Mouse (Mus musculus) macrophage (primary cell): ENCODE results near the gene Tmem151b. TPM values are rescaled to one million over a fixed set of nuclear protein-coding genes. Genes with fewer than 3 reads are reported as not detected.

Experiments used
- H3K27ac ChIP-seq: fragments of 350-480 bp; formaldehyde crosslinking; 2 replicates; pipeline ENCODE4 v1.9.0; 2021
- H3K36me3 ChIP-seq: fragments of 350-480 bp; formaldehyde crosslinking; 2 replicates; pipeline ENCODE4 v1.9.0; 2021; ENCODE audit errors: inconsistent target
- H3K4me3 ChIP-seq: fragments of 350-480 bp; formaldehyde crosslinking; 2 replicates; pipeline ENCODE4 v1.9.0; 2021; ENCODE audit errors: inconsistent target
- H3K79me2 ChIP-seq: fragments of 350-480 bp; formaldehyde crosslinking; 2 replicates; pipeline ENCODE4 v1.9.0; 2021; ENCODE audit errors: inconsistent target
- WGBS: methylation state at CpG from one replicate; pipeline ENCODE4 v1.1.7; 2026; ENCODE audit warnings: inconsistent platforms; ENCODE audit not compliant: missing documents; 5-methylcytosine and 5-hydroxymethylcytosine counted together
- polyA plus RNA-seq: library from polyadenylated mRNA; stranded (reverse); fragments of 250-400 nt; gene quantifications from 3 replicates; pipeline ENCODE4 v1.2.4, GENCODE M21; 2018; ENCODE audit warnings: inconsistent platforms

Tmem151b gene
- polyA plus RNA-seq, 1 experiment from 2014 or later: 0.03 TPM

GRCm38 (mm10) chr17:45589844-45590243 is 40.4 kb upstream of the Tmem151b start:
- H3K4me3 ChIP-seq: no peak overlapping the region
- no peak overlapping the region for H3K27ac ChIP-seq
- peaks cover 22% of the 10 kb centered on the region for H3K36me3 ChIP-seq
- peaks cover 22% of the 10 kb centered on the region; the same call in 1 of the 2 replicates for H3K79me2 ChIP-seq
- 97% methylated on average over 8 of the region's 8 CpGs for WGBS

DNA sequence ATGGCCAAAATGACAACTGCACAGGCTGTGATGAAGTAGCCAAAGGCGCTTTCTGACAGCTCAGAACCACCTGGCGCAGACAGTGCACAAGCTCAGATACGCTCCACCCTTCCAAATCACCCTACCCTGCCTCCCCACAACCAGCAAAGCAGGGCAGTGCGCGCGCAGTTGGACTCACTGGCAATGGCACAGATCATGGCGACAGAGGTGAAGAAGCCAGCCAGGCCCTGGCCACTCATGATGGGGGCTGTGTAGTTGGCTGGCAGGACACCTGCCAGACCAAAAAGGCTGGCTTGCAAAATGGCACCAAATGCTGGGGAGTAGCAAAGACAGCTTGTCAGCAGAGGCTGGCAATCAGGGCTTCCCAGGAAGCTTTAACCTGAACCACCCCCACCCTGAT is 39.8 kb upstream of the Tmem151b start:
- Histone ChIP-seq H3K27ac (no peak overlapping the region), H3K4me3 (no peak overlapping the region), H3K36me3 (peaks cover 22% of the 10 kb centered on the region), H3K79me2 (peaks cover 19% of the 10 kb centered on the region; the same call in 1 of the 2 replicates)
- WGBS: 95% methylated on average over 7 of the region's 7 CpGs

DNA sequence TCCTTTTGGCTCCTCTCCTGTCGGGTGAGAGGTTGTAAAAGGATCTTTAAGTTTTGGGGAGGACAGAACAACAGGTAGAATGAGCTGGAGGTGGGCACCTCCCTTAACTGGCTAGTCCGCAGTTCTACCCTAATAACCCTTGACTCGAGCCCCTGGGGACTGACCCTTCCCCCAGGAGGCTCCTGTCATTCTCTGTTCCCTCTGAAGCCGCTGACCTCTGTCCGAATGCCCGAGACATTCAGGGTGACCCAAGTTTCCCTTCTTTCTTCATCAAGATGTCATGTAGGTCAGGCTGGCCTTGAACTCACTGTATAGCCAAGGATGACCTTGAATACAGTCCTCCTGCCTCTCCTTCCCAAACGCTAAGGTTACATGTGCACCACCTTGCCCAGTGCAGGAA is 38.9 kb upstream of the Tmem151b start:
- no peak overlapping the region for H3K27ac ChIP-seq
- H3K4me3 ChIP-seq: no peak overlapping the region
- H3K79me2 ChIP-seq: peaks cover 11% of the 10 kb centered on the region; the same call in 1 of the 2 replicates
- 96% methylated on average over 7 of the region's 7 CpGs for WGBS
- H3K36me3 ChIP-seq: peaks cover 22% of the 10 kb centered on the region

DNA sequence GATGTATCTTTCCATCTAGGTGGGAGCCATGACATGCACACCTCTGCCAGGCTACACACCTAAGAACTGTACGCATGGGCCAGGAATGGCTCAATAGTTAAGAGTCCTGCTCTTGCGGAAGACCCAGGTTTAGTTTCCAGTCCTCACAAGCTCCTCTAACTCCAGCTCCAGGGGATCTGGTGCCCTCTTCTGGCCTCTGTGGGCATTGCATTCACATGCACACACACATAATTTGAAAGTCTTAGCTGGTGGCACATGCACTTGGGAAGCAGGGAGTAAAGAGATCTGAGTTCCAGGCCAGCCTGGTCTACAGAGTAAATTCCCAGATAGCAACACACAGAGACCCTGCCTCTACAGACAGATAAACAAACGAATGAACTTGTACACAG is 37.0 kb upstream of the Tmem151b start:
- Histone ChIP-seq H3K27ac (peak overlapping the region; percentile 86; the same call in 1 of the 2 replicates), H3K79me2 (peaks cover 1% of the 10 kb centered on the region; the same call in 1 of the 2 replicates), H3K36me3 (peaks cover 22% of the 10 kb centered on the region), H3K4me3 (no peak overlapping the region)
- WGBS: 97% methylated on average over 3 of the region's 3 CpGs

GRCm38 (mm10) chr17:45585725-45586448 is 36.4 kb upstream of the Tmem151b start:
- peaks cover 22% of the 10 kb centered on the region for H3K36me3 ChIP-seq
- 88% methylated on average over 20 of the region's 23 CpGs for WGBS
- H3K4me3 ChIP-seq: no peak overlapping the region
- peak overlapping the region; percentile 86 for H3K27ac ChIP-seq
- H3K79me2 ChIP-seq: no peaks in the 10 kb centered on the region; the same call in 1 of the 2 replicates

DNA sequence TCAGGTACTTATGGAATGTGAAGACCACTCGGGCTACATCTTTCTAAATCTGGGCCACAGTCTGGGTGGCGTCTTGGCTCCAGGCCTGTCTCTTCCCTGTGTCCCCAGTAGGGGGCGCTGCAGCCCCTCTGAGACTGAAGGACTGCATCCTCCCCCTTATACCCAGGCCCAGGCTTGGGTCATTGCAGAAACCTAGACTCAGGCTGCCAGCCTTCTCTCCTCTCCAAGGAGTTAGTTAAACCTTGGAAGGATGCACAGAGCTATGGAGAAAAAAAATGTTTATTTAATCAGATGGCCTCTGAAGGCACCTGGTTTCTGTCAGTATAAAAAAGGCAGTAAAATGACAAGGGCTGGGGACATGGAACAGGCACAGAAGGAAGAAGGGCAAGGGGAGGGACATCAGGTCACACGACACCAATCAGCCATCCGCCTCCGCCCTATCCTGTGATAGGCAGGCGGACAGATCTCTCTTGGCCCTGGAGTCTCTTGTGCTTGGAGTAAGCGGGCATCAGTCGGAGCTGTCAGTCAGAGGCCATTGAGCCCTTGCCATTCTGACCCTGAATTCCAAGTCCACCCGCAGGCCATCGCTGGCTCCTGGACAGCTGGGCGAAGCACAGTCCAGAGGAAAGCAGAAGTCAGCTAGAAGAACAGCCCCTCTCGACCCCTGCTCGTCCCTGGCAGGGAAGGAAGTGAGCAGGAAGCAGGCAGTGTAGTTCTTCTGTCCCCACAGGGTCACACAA is 35.6 kb upstream of the Tmem151b start:
- Histone ChIP-seq H3K4me3 (peak overlapping the region; percentile 14; the same call in 1 of the 2 replicates), H3K36me3 (peaks cover 21% of the 10 kb centered on the region), H3K79me2 (no peaks in the 10 kb centered on the region), H3K27ac (peak overlapping the region; percentile 86)
- 30% methylated on average over 14 of the region's 14 CpGs for WGBS

DNA sequence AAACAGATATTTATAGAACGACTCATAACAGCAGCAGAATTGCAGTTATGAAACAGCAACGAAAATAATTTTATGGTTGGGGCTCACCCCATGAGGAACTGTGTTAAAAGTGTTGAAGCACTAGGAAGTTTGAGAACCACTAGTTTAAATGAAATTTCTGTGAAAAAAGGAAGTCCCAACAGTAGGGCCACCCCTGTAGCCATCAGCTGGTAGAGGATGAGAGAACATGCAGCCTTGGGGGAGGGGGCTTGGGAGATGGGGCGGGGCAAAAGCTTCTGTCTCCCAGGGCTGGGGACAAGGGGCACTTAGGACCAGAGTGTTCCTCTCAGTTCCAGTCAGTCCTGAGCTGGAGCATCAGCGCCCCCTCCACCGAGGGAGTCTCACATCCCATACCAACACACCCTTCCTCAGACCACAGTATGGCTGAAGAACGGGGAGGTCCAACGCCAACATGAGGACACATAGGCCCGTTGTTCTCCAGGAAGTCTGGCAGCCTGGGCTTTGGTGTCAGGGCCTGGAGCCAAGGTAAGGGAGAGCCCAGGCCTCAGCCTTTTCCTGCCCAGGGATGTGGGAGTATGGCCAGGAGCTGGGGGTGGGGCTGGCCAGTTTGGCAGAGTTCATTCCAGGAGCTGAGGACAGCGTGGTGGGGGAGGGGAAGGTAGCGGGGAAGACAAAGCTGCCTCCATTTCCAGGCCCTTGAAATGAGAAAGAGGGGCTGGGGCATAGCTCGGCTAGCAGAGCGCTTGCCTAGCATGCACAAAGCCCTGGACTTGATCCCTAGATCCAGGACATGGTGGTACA is 34.8 kb upstream of the Tmem151b start:
- Histone ChIP-seq H3K36me3 (peaks cover 13% of the 10 kb centered on the region), H3K79me2 (no peaks in the 10 kb centered on the region), H3K27ac (peak overlapping the region; percentile 86), H3K4me3 (peak overlapping the region; percentile 14; the same call in 1 of the 2 replicates)
- 17% methylated on average over 12 of the region's 12 CpGs for WGBS

GRCm38 (mm10) chr17:45582715-45583355 is 33.4 kb upstream of the Tmem151b start:
- no peaks in the 10 kb centered on the region; the same call in 1 of the 2 replicates for H3K36me3 ChIP-seq
- peak overlapping the region; percentile 86 for H3K27ac ChIP-seq
- no peak overlapping the region; the same call in 1 of the 2 replicates for H3K4me3 ChIP-seq
- WGBS: 13% methylated on average over 6 of the region's 6 CpGs
- no peaks in the 10 kb centered on the region for H3K79me2 ChIP-seq

DNA sequence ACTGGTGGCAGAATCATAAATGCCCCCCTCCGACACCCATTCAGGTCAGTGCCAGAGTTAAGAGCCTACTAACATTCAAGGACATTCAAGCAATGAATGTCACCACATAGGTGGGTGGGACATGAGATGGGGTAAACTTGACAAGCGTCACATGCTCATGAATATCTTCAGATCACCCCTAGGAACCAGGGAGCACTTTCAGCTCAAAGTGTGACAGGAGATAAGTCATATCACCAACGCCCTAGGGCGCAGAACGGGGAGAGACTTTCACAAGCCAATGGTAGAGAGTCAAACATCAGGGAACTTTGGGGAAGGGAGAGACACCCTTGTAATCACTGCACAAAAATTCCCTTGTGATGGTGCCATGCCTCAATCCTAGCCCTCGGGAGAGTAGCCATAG is 32.7 kb upstream of the Tmem151b start:
- Histone ChIP-seq H3K4me3 (no peak overlapping the region), H3K79me2 (no peaks in the 10 kb centered on the region), H3K36me3 (no peaks in the 10 kb centered on the region; the same call in 1 of the 2 replicates), H3K27ac (no peak overlapping the region)
- 93% methylated on average over 6 of the region's 6 CpGs for whole genome bisulfite sequencing

DNA sequence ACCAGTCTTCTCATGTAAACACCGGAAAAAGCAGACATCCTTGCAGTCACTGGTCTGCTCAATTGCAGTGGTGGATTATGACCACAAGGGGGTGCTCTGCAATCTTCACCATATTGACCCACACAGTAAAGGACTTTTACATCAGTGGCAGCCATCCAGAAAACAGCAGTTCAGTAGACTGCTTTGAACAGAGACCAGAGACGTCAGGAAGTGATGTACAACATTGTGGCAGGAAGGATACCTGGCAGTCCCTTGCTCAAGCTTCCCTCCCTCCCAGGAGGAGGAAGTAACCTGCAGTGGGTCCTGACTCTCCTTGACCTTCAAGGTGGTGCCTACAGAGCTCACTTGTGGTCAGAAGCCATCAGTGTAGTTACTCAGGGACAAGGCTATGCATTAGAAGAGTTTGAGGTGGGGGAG is 32.1 kb upstream of the Tmem151b start:
- 6% methylated on average over 2 of the region's 2 CpGs for WGBS
- H3K27ac ChIP-seq: no peak overlapping the region

GRCm38 (mm10) chr17:45580958-45581477 is 31.5 kb upstream of the Tmem151b start:
- H3K79me2 ChIP-seq: no peaks in the 10 kb centered on the region
- no peak overlapping the region for H3K4me3 ChIP-seq
- no peaks in the 10 kb centered on the region for H3K36me3 ChIP-seq
- WGBS: 50% methylated on average over 11 of the region's 12 CpGs
- H3K27ac ChIP-seq: no peak overlapping the region

More for the DNA sequence above, 32.1 kb upstream of the Tmem151b start:
- H3K79me2 ChIP-seq: no peaks in the 10 kb centered on the region
- H3K4me3 ChIP-seq: no peak overlapping the region
- no peaks in the 10 kb centered on the region for H3K36me3 ChIP-seq

DNA sequence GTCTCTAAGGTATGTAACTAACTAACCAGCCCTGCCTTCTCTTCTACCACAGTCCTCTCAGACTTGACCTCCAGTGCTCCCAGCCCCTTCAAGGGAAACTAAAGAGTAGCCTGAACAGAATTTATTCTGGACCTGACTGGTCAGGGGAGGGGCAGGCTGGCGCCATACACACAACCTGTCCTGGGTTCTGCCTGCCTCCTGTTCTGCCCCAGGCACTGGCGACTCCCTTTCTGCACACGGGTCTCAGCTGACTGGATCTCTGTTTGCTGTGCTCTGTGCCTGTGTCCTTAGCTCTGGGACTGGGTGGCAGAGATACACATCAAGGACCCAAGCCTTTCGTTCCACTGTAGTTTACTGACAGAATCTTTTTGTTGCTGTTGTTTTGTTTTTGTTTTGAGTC is 30.1 kb upstream of the Tmem151b start:
- 95% methylated on average over 4 of the region's 4 CpGs for WGBS
- Histone ChIP-seq H3K79me2 (no peaks in the 10 kb centered on the region), H3K36me3 (no peaks in the 10 kb centered on the region), H3K27ac (no peak overlapping the region), H3K4me3 (no peak overlapping the region)

GRCm38 (mm10) chr17:45578843-45579242 is 29.4 kb upstream of the Tmem151b start:
- Histone ChIP-seq H3K79me2 (no peaks in the 10 kb centered on the region), H3K27ac (no peak overlapping the region), H3K4me3 (no peak overlapping the region), H3K36me3 (no peaks in the 10 kb centered on the region)
- 81% methylated on average over 7 of the region's 7 CpGs for WGBS

DNA sequence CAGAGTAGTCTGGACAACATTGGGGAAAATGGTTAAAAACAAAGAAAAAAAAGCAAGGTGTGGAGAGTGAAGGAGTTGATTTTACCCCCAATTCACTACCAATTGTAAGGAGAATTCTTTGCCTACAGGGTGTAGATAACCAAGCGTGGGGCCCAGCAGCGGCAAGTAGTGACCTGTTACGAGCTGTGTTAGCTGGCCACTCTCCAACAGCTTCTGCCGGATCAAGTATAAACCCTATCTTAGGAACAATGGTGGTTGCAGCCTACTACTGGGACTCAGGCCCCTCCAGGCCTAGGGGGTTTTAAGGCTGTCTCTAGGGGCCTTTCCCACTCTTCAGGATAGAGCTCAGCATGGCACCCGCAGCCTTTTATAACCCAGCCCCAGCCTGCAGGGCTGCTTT is 28.8 kb upstream of the Tmem151b start:
- Histone ChIP-seq H3K27ac (no peak overlapping the region), H3K4me3 (no peak overlapping the region), H3K79me2 (no peaks in the 10 kb centered on the region), H3K36me3 (no peaks in the 10 kb centered on the region)
- 79% methylated on average over 5 of the region's 5 CpGs for WGBS
